Mouse (Mus musculus): ENCODE measurements around the gene Mxi1. TPM values are rescaled to one million over a fixed set of nuclear protein-coding genes. Genes with fewer than 3 reads are reported as not detected.

Gene Mxi1
- polyA plus RNA-seq, 1 experiment from 2014 or later: 49.8 TPM

- no peak for ATAC-seq (replicated peaks; ENCODE audit: low FRiP score)
- no peak overlapping the region for H3K4me2 ChIP-seq (ENCODE audit: low read depth, low read length, severe bottlenecking)
Measured at GRCm38 (mm10) chr19:53399213-53399612, 88.9 kb downstream of the Mxi1 start.

GRCm38 (mm10) chr19:53400332-53401110 is 90.2 kb downstream of the Mxi1 start:
- DNase-seq (ENCODE audit: low spot score): no peak
- Histone ChIP-seq H3K4me3 (ENCODE audit: low read depth, low read length) (no peak overlapping the region), H3K27ac (ENCODE audit: low read depth, low read length) (no peak overlapping the region), H3K4me2 (ENCODE audit: low read depth, low read length, severe bottlenecking) (no peak overlapping the region), H3K9ac (ENCODE audit: low read length) (no peak overlapping the region), H3K36me3 (ENCODE audit: control insufficient read depth, insufficient read depth, low read length) (no peaks in the 10 kb centered on the region), H3K27me3 (ENCODE audit: control insufficient read depth, insufficient read depth, low read length) (no peaks in the 10 kb centered on the region), H3K9me3 (ENCODE audit: control insufficient read depth, low read length) (no peaks in the 10 kb centered on the region), H3K4me1 (replicated peaks; ENCODE audit: control insufficient read depth, insufficient read depth, low read length) (no peaks in the 10 kb centered on the region)
- ATAC-seq (replicated peaks; ENCODE audit: low FRiP score): no peak
- 89% methylated on average over 16 of the region's 16 CpGs for WGBS

More at GRCm38 (mm10) chr19:53399213-53399612, 88.9 kb downstream of the Mxi1 start:
- Histone ChIP-seq H3K9me3 (ENCODE audit: control insufficient read depth, low read length) (no peaks in the 10 kb centered on the region), H3K27me3 (ENCODE audit: control insufficient read depth, insufficient read depth, low read length) (no peaks in the 10 kb centered on the region), H3K36me3 (ENCODE audit: control insufficient read depth, insufficient read depth, low read length) (no peaks in the 10 kb centered on the region), H3K27ac (ENCODE audit: low read depth, low read length) (no peak overlapping the region), H3K4me1 (replicated peaks; ENCODE audit: control insufficient read depth, insufficient read depth, low read length) (no peaks in the 10 kb centered on the region), H3K4me3 (ENCODE audit: low read depth, low read length) (no peak overlapping the region), H3K9ac (ENCODE audit: low read length) (no peak overlapping the region)
- 91% methylated on average over 4 of the region's 4 CpGs for WGBS
- no peak for DNase-seq (ENCODE audit: low spot score)

DNA sequence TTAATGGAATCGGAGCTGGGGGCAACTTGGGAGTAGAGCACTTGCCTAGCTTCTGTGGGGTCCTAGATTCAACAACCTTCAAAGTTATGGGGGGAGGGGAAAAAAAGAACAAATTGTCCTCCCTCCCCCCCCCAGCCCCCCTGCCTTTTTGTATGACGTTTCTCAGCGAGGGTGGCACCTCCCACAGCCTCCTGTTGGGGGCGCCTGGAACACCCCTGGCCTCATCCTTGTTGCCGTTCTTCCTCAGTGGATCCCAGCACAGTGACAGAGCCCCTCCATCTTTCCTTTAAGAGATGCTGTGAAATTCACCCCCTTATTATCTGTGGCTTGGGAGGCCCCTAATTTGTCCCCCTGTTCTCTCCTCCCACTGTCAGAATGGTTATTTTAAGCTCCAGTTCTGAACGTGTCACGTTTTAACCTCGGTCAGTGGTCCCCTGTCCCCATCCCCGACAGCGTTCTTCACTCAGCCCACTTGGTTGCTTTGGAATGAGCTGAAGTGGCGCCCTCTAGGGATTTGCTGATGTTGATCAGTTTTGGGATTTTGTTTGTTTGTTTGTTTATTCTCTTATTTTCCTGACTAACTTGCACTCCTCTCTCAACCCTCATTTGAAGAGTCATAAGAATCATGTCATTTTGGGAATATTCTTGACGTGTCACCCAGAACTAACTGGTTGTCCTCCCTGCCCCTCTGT is 92.6 kb downstream of the Mxi1 start:
- Histone ChIP-seq H3K36me3 (ENCODE audit: control insufficient read depth, insufficient read depth, low read length) (no peaks in the 10 kb centered on the region), H3K4me1 (replicated peaks; ENCODE audit: control insufficient read depth, insufficient read depth, low read length) (no peaks in the 10 kb centered on the region), H3K9ac (ENCODE audit: low read length) (no peak overlapping the region), H3K27ac (ENCODE audit: low read depth, low read length) (no peak overlapping the region), H3K4me3 (ENCODE audit: low read depth, low read length) (no peak overlapping the region), H3K9me3 (ENCODE audit: control insufficient read depth, low read length) (no peaks in the 10 kb centered on the region), H3K27me3 (ENCODE audit: control insufficient read depth, insufficient read depth, low read length) (no peaks in the 10 kb centered on the region), H3K4me2 (ENCODE audit: low read depth, low read length, severe bottlenecking) (no peak overlapping the region)
- WGBS: 54% methylated on average over 12 of the region's 12 CpGs
- ATAC-seq (replicated peaks; ENCODE audit: low FRiP score) (no peak), DNase-seq (ENCODE audit: low spot score) (no peak)

- 95% methylated on average over 10 of the region's 10 CpGs for WGBS
- no peak for DNase-seq (ENCODE audit: low spot score)
- no peak overlapping the region for H3K27ac ChIP-seq (ENCODE audit: low read depth, low read length)
Measured at GRCm38 (mm10) chr19:53404219-53404836, 94.0 kb downstream of the Mxi1 start.

GRCm38 (mm10) chr19:53404837-53405356 is 94.6 kb downstream of the Mxi1 start:
- Histone ChIP-seq H3K4me1 (replicated peaks; ENCODE audit: control insufficient read depth, insufficient read depth, low read length) (no peaks in the 10 kb centered on the region), H3K4me2 (ENCODE audit: low read depth, low read length, severe bottlenecking) (no peak overlapping the region), H3K9ac (ENCODE audit: low read length) (no peak overlapping the region), H3K9me3 (ENCODE audit: control insufficient read depth, low read length) (no peaks in the 10 kb centered on the region), H3K27ac (ENCODE audit: low read depth, low read length) (no peak overlapping the region), H3K36me3 (ENCODE audit: control insufficient read depth, insufficient read depth, low read length) (no peaks in the 10 kb centered on the region), H3K4me3 (ENCODE audit: low read depth, low read length) (no peak overlapping the region), H3K27me3 (ENCODE audit: control insufficient read depth, insufficient read depth, low read length) (no peaks in the 10 kb centered on the region)
- ATAC-seq (replicated peaks; ENCODE audit: low FRiP score) (no peak), DNase-seq (ENCODE audit: low spot score) (no peak)
- 85% methylated on average over 18 of the region's 18 CpGs for WGBS

More at GRCm38 (mm10) chr19:53404219-53404836, 94.0 kb downstream of the Mxi1 start:
- no peak overlapping the region for H3K9ac ChIP-seq (ENCODE audit: low read length)
- no peak overlapping the region for H3K4me3 ChIP-seq (ENCODE audit: low read depth, low read length)
- ATAC-seq (replicated peaks; ENCODE audit: low FRiP score): no peak
- no peaks in the 10 kb centered on the region for H3K4me1 ChIP-seq (replicated peaks; ENCODE audit: control insufficient read depth, insufficient read depth, low read length)
- no peaks in the 10 kb centered on the region for H3K36me3 ChIP-seq (ENCODE audit: control insufficient read depth, insufficient read depth, low read length)
- no peaks in the 10 kb centered on the region for H3K27me3 ChIP-seq (ENCODE audit: control insufficient read depth, insufficient read depth, low read length)
- H3K9me3 ChIP-seq (ENCODE audit: control insufficient read depth, low read length): no peaks in the 10 kb centered on the region
- no peak overlapping the region for H3K4me2 ChIP-seq (ENCODE audit: low read depth, low read length, severe bottlenecking)

GRCm38 (mm10) chr19:53405810-53406209 is 95.5 kb downstream of the Mxi1 start:
- no peak overlapping the region for H3K4me3 ChIP-seq (ENCODE audit: low read depth, low read length)
- H3K9me3 ChIP-seq (ENCODE audit: control insufficient read depth, low read length): no peaks in the 10 kb centered on the region
- H3K4me1 ChIP-seq (replicated peaks; ENCODE audit: control insufficient read depth, insufficient read depth, low read length): no peaks in the 10 kb centered on the region; the same call in 1 of the 2 replicates
- no peak for ATAC-seq (replicated peaks; ENCODE audit: low FRiP score)
- no peaks in the 10 kb centered on the region for H3K27me3 ChIP-seq (ENCODE audit: control insufficient read depth, insufficient read depth, low read length)
- no peaks in the 10 kb centered on the region for H3K36me3 ChIP-seq (ENCODE audit: control insufficient read depth, insufficient read depth, low read length)
- 77% methylated on average over 2 of the region's 2 CpGs for WGBS
- no peak overlapping the region for H3K27ac ChIP-seq (ENCODE audit: low read depth, low read length)
- H3K4me2 ChIP-seq (ENCODE audit: low read depth, low read length, severe bottlenecking): no peak overlapping the region
- no peak overlapping the region for H3K9ac ChIP-seq (ENCODE audit: low read length)
- no peak for DNase-seq (ENCODE audit: low spot score)

DNA sequence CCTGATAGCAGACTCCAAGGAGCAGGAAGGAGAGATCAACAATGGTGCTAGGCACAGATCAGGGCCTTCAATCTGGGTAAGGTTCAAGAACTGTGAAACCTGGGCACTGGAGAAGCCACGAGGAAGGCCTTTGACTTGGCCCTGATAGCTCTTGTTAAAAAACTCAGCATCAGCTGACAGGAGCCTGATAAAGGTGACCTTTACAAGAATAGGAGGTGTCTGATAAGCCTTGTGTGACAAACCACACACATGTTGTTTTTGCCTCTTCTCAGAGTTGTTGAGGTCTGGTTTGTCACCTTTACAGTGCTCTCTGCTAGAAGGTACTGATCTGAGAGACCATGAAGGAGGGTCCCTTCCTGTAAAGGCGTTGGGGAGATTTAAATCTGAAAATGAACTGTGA is 97.0 kb downstream of the Mxi1 start:
- WGBS: 86% methylated on average over 2 of the region's 2 CpGs
- ATAC-seq (replicated peaks; ENCODE audit: low FRiP score) (no peak), DNase-seq (ENCODE audit: low spot score) (no peak)
- Histone ChIP-seq H3K36me3 (ENCODE audit: control insufficient read depth, insufficient read depth, low read length) (no peaks in the 10 kb centered on the region), H3K9ac (ENCODE audit: low read length) (no peak overlapping the region), H3K27ac (ENCODE audit: low read depth, low read length) (no peak overlapping the region), H3K4me3 (ENCODE audit: low read depth, low read length) (no peak overlapping the region), H3K4me1 (replicated peaks; ENCODE audit: control insufficient read depth, insufficient read depth, low read length) (no peaks in the 10 kb centered on the region; the same call in 1 of the 2 replicates), H3K9me3 (ENCODE audit: control insufficient read depth, low read length) (no peaks in the 10 kb centered on the region), H3K4me2 (ENCODE audit: low read depth, low read length, severe bottlenecking) (no peak overlapping the region), H3K27me3 (ENCODE audit: control insufficient read depth, insufficient read depth, low read length) (no peaks in the 10 kb centered on the region)

GRCm38 (mm10) chr19:53408398-53408797 is 98.1 kb downstream of the Mxi1 start:
- Histone ChIP-seq H3K27me3 (ENCODE audit: control insufficient read depth, insufficient read depth, low read length) (no peaks in the 10 kb centered on the region), H3K27ac (ENCODE audit: low read depth, low read length) (no peak overlapping the region), H3K36me3 (ENCODE audit: control insufficient read depth, insufficient read depth, low read length) (no peaks in the 10 kb centered on the region), H3K4me2 (ENCODE audit: low read depth, low read length, severe bottlenecking) (no peak overlapping the region), H3K4me1 (replicated peaks; ENCODE audit: control insufficient read depth, insufficient read depth, low read length) (no peaks in the 10 kb centered on the region; the same call in 1 of the 2 replicates), H3K4me3 (ENCODE audit: low read depth, low read length) (no peak overlapping the region), H3K9me3 (ENCODE audit: control insufficient read depth, low read length) (no peaks in the 10 kb centered on the region), H3K9ac (ENCODE audit: low read length) (no peak overlapping the region)
- DNase-seq (ENCODE audit: low spot score): no peak
- ATAC-seq (replicated peaks; ENCODE audit: low FRiP score): no peak
- 92% methylated on average over 8 of the region's 8 CpGs for WGBS

All from forebrain, embryonic 11.5 days (tissue).